Mouse (Mus musculus) lung, adult 2 months (tissue): ENCODE measurements around the gene Glis2.

ENCODE experiments used
- CTCF ChIP-seq: fragments of 200-500 bp; IDR thresholded peaks from 2 replicates; pipeline ENCODE4 v1.5.1; 2011; ENCODE audit warnings: mild to moderate bottlenecking, low read length, control low read depth; ENCODE audit not compliant: insufficient read depth
- POLR2A ChIP-seq: fragments of 200-500 bp; IDR thresholded peaks from 2 replicates; pipeline ENCODE4 v1.6.1; 2011; ENCODE audit warnings: low read depth, mild to moderate bottlenecking, control low read depth, low read length, borderline replicate concordance; ENCODE audit errors: extremely low read depth

GRCm38 (mm10) chr16:4557085-4557484 is 37.4 kb upstream of the Glis2 start:
- TF ChIP-seq CTCF (no peak), POLR2A (no peak)
